Mouse (Mus musculus) ES-E14 (cell line): ENCODE measurements around the gene Btbd35f4. TPM values are rescaled to one million over a fixed set of nuclear protein-coding genes. Genes with fewer than 3 reads are reported as not detected.
"Not testable (repeated sequence)": the region's sequence is repeated elsewhere in the genome, so short reads cannot be mapped to it uniquely, and the experiment has no call there.

Experiments used
- DNase-seq: peaks from one replicate; pipeline ENCODE4 v3.0.0-alpha.2; 2013; ENCODE audit warnings: low read depth, low spot score
- H3K27ac ChIP-seq: 2 replicates; pipeline ENCODE4 v1.5.1; 2012; ENCODE audit warnings: low read depth, mild to moderate bottlenecking, low read length, moderate library complexity, mixed read lengths; ENCODE audit not compliant: poor library complexity, insufficient read depth, severe bottlenecking
- H3K36me3 ChIP-seq: 2 replicates; pipeline ENCODE4 v1.6.1; 2012; ENCODE audit warnings: mild to moderate bottlenecking, low read length, moderate library complexity, mixed read lengths; ENCODE audit not compliant: control insufficient read depth, poor library complexity, insufficient read depth, severe bottlenecking
- H3K4me1 ChIP-seq, 2 experiments: fragments of 150-350 bp in 1 of 2; sonication (generic) in 1 of 2; 2 replicates each; pipeline ENCODE4 v1.6.1; 2012; ENCODE audit warnings: low read length in 2 of 2, mild to moderate bottlenecking in 1 of 2, mixed read lengths in 1 of 2; ENCODE audit not compliant: control insufficient read depth in 2 of 2, insufficient read depth in 2 of 2, poor library complexity in 1 of 2
- H3K4me3 ChIP-seq, 2 experiments: fragments of 150-350 bp in 1 of 2; sonication (generic) in 1 of 2; 2 replicates each; pipeline ENCODE4 v1.5.1; 2012; ENCODE audit warnings: low read length in 2 of 2, low read depth in 1 of 2, mild to moderate bottlenecking in 1 of 2, mixed read lengths in 1 of 2; ENCODE audit not compliant: insufficient read depth in 1 of 2, poor library complexity in 1 of 2, severe bottlenecking in 1 of 2
- H3K9ac ChIP-seq: 2 replicates; pipeline ENCODE4 v1.6.1; 2012; ENCODE audit warnings: low read depth, mild to moderate bottlenecking, low read length, mixed read lengths; ENCODE audit not compliant: poor library complexity, insufficient read depth, severe bottlenecking
- H3K9me3 ChIP-seq: fragments of 150-350 bp; sonication (generic); 2 replicates; pipeline ENCODE4 v1.6.1; 2012; ENCODE audit warnings: low read depth, mild to moderate bottlenecking, low read length; ENCODE audit not compliant: control insufficient read depth, insufficient read depth
- in situ Hi-C, 2 experiments: fragments of 600-800 bp; cut with MboI; formaldehyde crosslinking; loops; one replicate each; pipeline ENCODE4 v1.15.1; 2025; ENCODE audit warnings: low sequenced_read_pairs in 2 of 2, inconsistent platforms in 1 of 2; ENCODE audit not compliant: unreplicated experiment in 2 of 2
- total RNA-seq: library from RNA; depleted of rRNA; stranded (reverse); fragments of 300-350 nt; gene quantifications from 2 replicates; pipeline ENCODE4 v1.2.3, GENCODE M21; 2012; rRNA removed

The Btbd35f4 gene
- not detected in 2 replicates for total RNA-seq

DNA sequence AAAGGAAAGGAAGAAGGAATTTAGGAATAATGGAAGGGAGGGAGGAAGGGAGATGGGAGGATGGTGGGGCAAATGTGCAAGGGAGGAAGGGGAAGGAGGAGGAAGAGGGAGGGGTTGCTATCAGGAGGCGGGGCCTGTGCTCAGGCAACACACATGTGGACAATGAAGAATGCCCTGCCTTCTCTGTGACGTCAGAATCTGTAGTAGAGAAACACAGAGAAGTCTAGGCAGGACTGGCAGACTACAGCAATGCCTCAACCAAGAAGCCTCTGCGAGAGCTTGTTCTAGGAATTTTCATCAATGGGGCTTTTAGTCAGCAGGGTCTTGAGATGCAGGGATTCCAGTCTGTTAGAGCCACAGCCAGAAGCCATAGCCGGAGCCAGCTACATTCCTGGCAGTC, at the start of gene Btbd35f4:
Gene Btbd35f4 (plus strand): TSS at position 301 of the 400 bp plus-strand sequence.
- DNase-seq, H3K9me3 ChIP-seq, H3K27ac ChIP-seq, H3K4me1 ChIP-seq, H3K4me3 ChIP-seq, in situ Hi-C loops, H3K9ac ChIP-seq, H3K36me3 ChIP-seq: not testable (repeated sequence)

DNA sequence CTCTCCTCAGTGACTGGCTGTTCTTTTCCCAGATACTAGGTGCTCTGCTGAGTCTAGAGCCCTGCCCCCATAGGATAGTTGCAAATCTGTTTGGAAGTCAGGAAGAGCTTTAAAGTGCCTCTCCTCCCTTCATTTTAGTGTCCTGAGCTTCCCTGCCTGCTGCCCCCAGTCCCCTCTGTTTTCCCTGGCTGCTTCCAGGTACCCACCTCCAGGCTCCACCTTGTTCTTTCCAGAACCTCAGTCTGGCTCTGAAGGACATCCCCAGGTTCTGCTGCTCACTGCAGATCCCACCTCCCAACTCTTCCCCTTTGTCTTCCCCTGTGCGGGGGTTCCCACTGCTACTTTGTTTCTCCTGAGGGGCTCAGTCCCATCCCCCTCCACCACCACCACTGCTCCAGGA, 39.7 kb downstream of the Btbd35f4 start:
- DNase-seq, H3K4me3 ChIP-seq, H3K9me3 ChIP-seq, H3K9ac ChIP-seq, in situ Hi-C loops, H3K36me3 ChIP-seq, H3K4me1 ChIP-seq, H3K27ac ChIP-seq: not testable (repeated sequence)

Other genes starting within 250 kb of the Btbd35f4 start
- not detected in 2 replicates for gene Btbd35f27, start 151.6 kb downstream of the Btbd35f4 start, total RNA-seq